Mouse (Mus musculus) cerebellum, adult 11 months (tissue): ENCODE results near the gene Gm20865.
"Not testable (repeated sequence)": the region's sequence is repeated elsewhere in the genome, so short reads cannot be mapped to it uniquely, and the experiment has no call there.

Experiments used
- DNase-seq: peaks from one replicate; pipeline ENCODE4 v3.0.0; 2022

Gene Gm20865

GRCm38 (mm10) chrY:21241275-21241674 lies at the start of gene Gm20865:
Gm20865 (plus strand) TSS chrY:21241575.
- DNase-seq, result not testable (repeated sequence)
